Mouse (Mus musculus) heart, postnatal 10 days (tissue): ENCODE results near the gene Mylk3. TPM values are rescaled to one million over a fixed set of nuclear protein-coding genes. Genes with fewer than 3 reads are reported as not detected.

Source experiments
- DNase-seq, 2 experiments: peaks; one replicate each; pipeline ENCODE4 v3.0.0; 2021
- intact Hi-C: fragments of 180-260 bp; cut with DNase I; formaldehyde crosslinking; loops from one replicate; pipeline ENCODE4 v1.15.1; 2025
- total RNA-seq, 2 experiments: library from RNA; stranded (reverse); gene quantifications; 2 replicates each; pipeline ENCODE4 v1.2.3; 2021

Gene Mylk3
- total RNA-seq, 2 experiments from 2014 or later: 274 to 314 TPM

- DNase-seq: no peak
- intact Hi-C loops: no loop called here
Observed at GRCm38 (mm10) chr8:85391438-85391837, 5.3 kb upstream of the Mylk3 start.

DNA sequence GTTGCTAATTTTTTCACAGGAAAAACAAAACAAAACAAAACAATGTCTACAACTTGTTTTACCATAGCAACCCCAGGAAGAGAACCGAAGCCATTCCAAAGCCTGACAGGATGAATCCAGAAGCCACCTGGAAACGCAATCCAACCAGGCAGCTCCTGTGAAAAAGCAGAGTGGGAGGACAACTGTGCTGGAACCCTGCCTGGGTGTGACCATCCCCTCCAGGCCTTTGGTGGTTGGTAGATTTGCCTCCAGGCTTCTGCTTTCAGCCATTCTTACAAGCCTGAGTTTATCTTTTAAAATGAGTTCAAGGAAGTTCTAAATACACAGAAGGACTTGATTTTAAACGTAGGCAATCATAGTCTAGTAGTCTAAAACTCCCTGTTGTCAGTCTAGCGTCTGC lies 4.2 kb downstream of the Mylk3 start:
- intact Hi-C loops: loop anchor here (2.0 kb wide), 1 partner anchor 17 kb away; no protein-coding TSS in a partner anchor
- peak in 1 of 2 experiments; percentile 49 for DNase-seq

- intact Hi-C loops: loop anchor here (2.0 kb wide), 1 partner anchor 16 kb away; no protein-coding TSS in a partner anchor
Observed at GRCm38 (mm10) chr8:85380824-85381209, 5.3 kb downstream of the Mylk3 start.

GRCm38 (mm10) chr8:85380123-85380823 lies 5.9 kb downstream of the Mylk3 start:
- intact Hi-C loops: loop anchor here (2.0 kb wide), 1 partner anchor 15 kb away; no protein-coding TSS in a partner anchor
- no peak for DNase-seq

More at GRCm38 (mm10) chr8:85380824-85381209, 5.3 kb downstream of the Mylk3 start:
- DNase-seq: peak; percentile 86 to 92

GRCm38 (mm10) chr8:85379142-85379781 lies 6.9 kb downstream of the Mylk3 start:
- DNase-seq: peak; percentile 75 to 79
- intact Hi-C loops: no loop called here

GRCm38 (mm10) chr8:85376516-85376915 lies 9.6 kb downstream of the Mylk3 start:
- no peak for DNase-seq
- intact Hi-C loops: no loop called here

GRCm38 (mm10) chr8:85374286-85374685 lies 11.9 kb downstream of the Mylk3 start:
- intact Hi-C loops: no loop called here
- no peak for DNase-seq

DNA sequence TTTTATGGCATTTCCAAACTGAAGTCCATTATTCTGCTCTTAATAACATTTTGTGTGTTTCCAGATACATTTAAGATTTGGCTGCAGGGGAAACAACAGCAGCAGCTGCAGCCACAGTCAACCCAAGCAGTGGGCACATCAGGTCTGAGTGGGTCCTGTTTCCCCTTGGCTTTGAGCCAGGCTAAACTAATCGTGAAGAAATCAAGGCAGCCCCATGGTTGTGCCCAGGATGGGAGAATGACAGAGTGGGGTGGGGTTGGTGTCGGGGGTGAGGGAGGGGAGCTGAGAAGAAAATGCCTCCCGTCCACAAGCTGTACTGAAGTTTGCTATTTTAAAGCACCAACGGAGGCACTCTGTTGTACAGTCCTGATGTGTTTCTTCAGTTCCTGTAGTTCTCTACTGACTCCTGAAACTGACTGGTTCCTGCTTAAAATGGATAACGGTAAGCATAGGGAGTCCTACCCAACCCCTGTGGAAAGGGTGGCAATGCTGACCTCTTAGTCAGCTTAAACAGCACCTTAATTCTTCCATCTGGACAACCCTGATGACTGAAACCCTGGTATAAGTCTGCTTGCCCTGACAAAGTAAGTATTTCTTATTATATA lies 12.6 kb downstream of the Mylk3 start:
- DNase-seq: no peak
- intact Hi-C loops: no loop called here

DNA sequence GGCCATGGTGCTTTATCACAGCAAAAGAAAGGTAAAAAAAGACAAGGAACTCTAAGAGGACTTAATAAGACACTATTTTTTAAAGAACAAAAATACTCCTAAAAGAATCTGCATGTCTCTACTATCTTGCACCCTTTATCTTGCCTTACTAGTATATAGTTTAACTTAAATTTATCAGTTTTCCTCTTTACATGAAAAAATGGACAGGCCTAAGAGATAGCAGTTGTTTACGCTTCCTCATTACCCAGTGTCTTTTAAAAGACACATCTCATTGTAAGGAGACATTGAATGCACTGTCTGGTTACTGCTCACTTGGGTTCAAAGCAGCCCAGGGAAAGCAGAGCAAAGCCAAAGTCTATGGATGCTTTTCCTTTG lies 13.7 kb downstream of the Mylk3 start:
- no peak for DNase-seq
- intact Hi-C loops: no loop called here

GRCm38 (mm10) chr8:85371736-85372464 lies 14.2 kb downstream of the Mylk3 start:
- no peak for DNase-seq

DNA sequence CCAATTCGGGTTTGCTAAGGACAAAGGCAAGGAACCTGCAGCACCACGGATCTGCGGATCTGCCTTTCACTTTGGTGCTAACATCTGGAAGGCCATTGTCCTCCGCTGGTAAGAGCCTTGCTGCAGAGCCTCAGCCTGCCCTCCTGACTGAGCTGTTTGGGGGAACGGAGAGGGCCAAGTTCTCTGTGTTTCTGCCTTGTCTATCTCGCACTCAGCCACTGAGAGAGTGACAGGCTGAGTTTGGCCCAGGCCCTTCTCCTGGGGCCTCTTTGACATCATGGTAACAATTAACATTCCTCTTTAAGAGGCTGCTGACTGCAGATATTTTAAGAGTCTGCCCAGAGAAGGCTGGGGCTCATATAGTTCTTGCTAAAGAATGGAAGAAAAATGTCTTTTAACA lies 21.0 kb downstream of the Mylk3 start:
- intact Hi-C loops: loop anchor here (2.0 kb wide), 1 partner anchor 16 kb away; no protein-coding TSS in a partner anchor
- DNase-seq: peak; percentile 79 to 86

More at GRCm38 (mm10) chr8:85371736-85372464, 14.2 kb downstream of the Mylk3 start:
- intact Hi-C loops: no loop called here

- DNase-seq: peak; percentile 51 to 57
- intact Hi-C loops: loop anchor here (2.0 kb wide), 1 partner anchor 16 kb away; no protein-coding TSS in a partner anchor
Observed at GRCm38 (mm10) chr8:85364628-85365027, 21.5 kb downstream of the Mylk3 start.

DNA sequence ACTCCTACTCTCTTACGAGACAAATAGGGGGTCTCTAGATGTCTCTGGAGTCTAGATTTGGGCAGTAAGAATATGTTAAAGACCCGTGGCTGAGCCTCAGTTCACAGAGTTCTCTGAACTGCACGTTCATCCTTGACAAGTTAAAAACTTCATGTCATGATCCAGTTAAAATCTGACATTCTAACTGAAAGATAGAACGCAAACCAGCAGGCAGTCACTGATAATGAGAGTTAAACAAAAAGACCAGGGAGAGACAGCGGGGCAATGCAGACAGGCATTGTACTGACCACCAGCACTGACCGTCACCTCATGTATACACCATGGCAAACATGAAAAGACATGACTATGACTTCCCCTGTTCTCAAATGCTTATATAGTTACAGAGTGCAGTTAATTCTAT lies 22.7 kb downstream of the Mylk3 start:
- intact Hi-C loops: no loop called here
- DNase-seq: no peak

- peak in 1 of 2 experiments; percentile 24 for DNase-seq
- intact Hi-C loops: no loop called here
Observed at GRCm38 (mm10) chr8:85362211-85362610, 23.9 kb downstream of the Mylk3 start.

DNA sequence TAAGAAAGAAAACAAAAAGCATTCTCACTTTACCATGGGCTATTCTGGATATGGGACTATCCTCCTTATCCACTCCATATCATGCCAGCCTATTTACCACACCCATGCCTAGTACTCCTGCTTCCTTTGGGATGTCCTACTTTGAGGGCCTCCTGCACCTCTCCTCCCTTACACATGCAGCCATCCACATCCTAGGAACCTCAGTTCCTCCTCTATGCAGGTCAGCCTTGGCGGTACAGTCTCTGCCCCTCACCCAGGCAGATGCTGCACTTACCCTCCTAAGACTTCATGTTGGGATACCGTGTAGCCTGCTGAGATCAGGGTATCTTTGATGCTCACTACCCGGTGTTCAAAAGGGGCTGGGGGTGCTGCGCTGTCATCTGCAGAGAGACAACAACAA lies 32.9 kb downstream of the Mylk3 start:
- intact Hi-C loops: no loop called here
- DNase-seq: no peak

DNA sequence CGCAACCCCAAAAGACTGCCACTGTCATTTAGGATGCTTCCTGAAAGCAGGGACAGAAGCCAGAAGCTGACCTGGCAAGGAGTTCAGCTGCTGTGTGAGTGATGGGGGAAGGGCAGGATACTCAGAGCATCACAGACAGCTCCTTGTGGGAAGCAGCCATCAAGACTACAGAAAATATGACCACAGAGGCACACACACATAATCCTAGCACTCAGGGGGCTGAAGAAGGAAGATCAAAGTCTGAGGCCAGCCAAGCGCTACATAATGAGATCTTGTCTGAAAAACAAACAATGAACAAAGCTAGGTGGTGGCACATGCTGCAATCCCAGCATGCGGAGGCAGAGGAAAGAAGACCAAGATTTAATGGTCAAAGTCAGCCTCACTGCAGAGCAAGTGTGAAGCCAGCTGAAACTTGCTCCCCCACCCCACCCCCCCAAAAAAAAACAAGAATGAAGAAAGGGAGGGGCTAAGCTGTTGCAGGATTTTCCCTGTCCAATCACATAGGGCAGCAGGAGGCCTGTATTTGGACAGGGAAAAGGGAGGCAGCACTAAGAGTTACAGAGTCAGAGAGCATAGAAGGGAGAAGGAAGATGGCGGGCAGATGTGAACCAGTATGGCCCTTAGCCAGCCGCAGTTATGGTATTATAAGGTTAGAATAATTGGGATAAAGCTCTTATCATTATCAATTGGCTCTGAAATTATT lies 46.1 kb downstream of the Mylk3 start:
- intact Hi-C loops: no loop called here
- no peak for DNase-seq

DNA sequence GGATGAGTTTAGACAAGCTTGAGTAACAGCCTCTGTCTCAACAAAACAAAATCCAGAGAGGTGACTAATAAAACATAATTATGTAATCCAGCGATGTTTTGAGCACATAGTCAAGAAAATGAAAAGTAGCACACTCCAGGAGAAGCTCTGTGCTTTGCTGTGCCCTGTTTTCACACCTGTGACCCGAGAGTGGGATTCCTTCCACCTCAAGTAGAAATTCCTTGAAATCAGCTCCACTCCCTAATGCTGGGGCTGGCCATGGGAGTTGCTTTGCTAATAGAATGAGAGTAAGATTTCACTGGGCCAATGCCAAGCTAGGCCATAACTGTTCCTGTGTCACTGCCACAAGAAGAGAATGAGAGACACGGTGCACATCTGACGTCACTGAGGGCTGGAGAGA lies 48.5 kb downstream of the Mylk3 start:
- no peak for DNase-seq
- intact Hi-C loops: no loop called here

DNA sequence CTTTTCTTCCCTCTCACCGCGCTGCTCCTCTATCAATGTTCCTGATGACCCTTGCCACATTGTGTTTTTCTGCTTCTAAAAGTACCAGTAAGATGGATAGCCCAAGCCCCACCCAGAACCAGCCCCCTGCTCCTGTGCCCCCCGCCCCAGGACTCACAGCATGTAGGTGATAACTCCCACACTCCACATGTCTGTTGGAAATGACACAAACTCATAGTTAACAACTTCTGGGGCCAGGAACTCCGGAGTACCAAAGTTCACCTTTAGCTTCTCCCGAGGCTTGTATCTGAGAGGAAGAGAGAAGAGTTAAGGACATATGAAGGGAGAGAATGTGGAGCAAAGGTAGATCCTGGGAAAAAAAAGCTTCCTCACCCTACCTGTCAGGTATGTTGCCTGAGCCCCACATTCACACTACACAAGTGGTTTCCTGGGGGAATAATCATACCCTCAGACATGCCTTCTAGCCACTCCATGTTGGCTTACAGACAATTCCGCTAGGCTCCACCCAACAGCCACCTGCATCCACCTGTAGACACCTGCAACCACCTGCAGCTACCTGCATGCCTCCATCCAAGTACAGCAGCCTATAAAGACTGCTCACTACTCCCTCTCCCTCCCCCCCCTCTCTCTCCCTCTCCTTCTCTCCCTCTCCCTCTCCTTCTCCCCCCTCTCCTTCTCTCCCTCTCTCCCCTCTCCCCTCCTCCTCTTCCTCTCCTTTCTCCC lies 49.8 kb downstream of the Mylk3 start:
- intact Hi-C loops: no loop called here
- DNase-seq: no peak

DNA sequence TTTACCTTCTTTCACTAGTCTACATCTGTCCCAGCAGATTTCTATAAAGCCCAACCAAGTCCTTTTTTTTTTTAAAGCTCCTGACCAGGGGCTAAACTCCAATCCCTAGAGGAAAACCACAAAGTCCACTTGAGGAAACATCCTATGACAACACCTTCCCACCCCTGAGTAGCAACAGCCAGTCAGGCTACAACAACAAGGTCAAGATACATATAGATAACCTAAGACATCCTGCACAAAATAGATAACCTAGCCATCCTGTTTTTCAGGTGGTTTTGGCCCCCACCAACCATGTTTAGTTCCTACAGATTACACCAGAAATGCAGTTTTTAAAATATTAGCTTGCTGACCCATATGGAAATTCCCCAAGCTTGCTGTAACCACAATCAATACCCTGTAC lies 51.0 kb downstream of the Mylk3 start:
- intact Hi-C loops: no loop called here
- DNase-seq: no peak

GRCm38 (mm10) chr8:85329506-85329905 lies 56.6 kb downstream of the Mylk3 start:
- intact Hi-C loops: no loop called here
- peak; percentile 40 to 42 for DNase-seq
